Mouse (Mus musculus): ENCODE results near the gene Olfr406. TPM values are rescaled to one million over a fixed set of nuclear protein-coding genes. Genes with fewer than 3 reads are reported as not detected.

The Olfr406 gene
- not detected for total RNA-seq (2021)
- long read RNA-seq, experiment 1, result 0 reads
- long read RNA-seq, experiment 2, result 0 reads

- DNase-seq, result no peak
Measured at GRCm38 (mm10) chr11:74259508-74259907, at the start of gene Olfr406. Gene Olfr406, plus strand, starts transcription at chr11:74259808.

GRCm38 (mm10) chr11:74211279-74211678 lies 48.3 kb upstream of the Olfr406 start, which contains the start of gene Olfr43:
Gene Olfr43, minus strand, starts transcription at chr11:74211379.
- DNase-seq, result no peak

GRCm38 (mm10) chr11:74241201-74241600 lies 18.4 kb upstream of the Olfr406 start:
- no peak for DNase-seq

- DNase-seq, result no peak
Measured at GRCm38 (mm10) chr11:74283436-74283835, 23.8 kb downstream of the Olfr406 start, which contains the start of gene Olfr59. Gene Olfr59, plus strand, starts transcription at chr11:74283736.

- DNase-seq, result no peak
Measured at GRCm38 (mm10) chr11:74287256-74287655, 27.6 kb downstream of the Olfr406 start.

Other genes starting within 250 kb of the Olfr406 start
- gene Olfr139, start 203.3 kb upstream of the Olfr406 start, total RNA-seq (2021), result not detected
- gene Olfr399, start 203.2 kb upstream of the Olfr406 start, total RNA-seq (2021), result not detected
- not detected for gene Zfp616, start 189.9 kb upstream of the Olfr406 start, total RNA-seq (2021)
- gene Olfr401, start 146.1 kb upstream of the Olfr406 start, total RNA-seq (2021), result not detected
- gene Olfr402, start 106.3 kb upstream of the Olfr406 start, total RNA-seq (2021), result not detected
- gene Olfr403, start 73.6 kb upstream of the Olfr406 start, total RNA-seq (2021), result not detected
- not detected for gene Olfr43, start 48.4 kb upstream of the Olfr406 start, total RNA-seq (2021)
- not detected for gene Olfr59, start 23.9 kb downstream of the Olfr406 start, total RNA-seq (2021)
- not detected for gene Olfr410, start 78.2 kb downstream of the Olfr406 start, total RNA-seq (2021)
- gene Olfr411, start 92.8 kb downstream of the Olfr406 start, total RNA-seq (2021), result not detected
- gene Olfr412, start 102.3 kb downstream of the Olfr406 start, total RNA-seq (2021), result not detected